ENCODE assay signal across 19 mouse cellular contexts in the genomic region with DNA sequence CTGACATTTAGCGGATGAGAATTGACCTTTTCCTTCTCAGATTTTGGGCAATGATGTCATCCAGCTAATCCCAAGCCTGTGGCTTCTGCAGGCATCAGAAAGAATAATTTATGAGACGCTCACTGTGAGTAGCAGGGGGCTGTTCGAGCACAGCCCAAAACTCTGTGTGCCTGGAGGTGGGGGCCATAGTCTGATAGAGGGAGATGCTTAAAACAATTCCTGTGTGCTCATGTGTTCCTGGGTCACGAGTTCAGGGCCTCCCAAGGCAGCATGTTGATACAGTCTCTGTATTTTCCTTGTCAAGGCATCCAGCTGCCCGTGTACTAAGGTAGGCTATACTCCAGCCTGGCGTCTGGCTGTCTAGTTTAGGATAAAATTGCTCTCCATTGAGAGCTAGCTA.
DNase-seq lines count a peak whose midpoint lies in the region; ATAC-seq and TF ChIP-seq lines count a peak whose summit lies in the region.
"Had no signal": no experiment of that assay in that cellular context is flagged by ENCODE, and none has a peak within 500 bp of the region (broad histone marks: within the 10 kb centered on the region; RNA-seq: fewer than 3 reads in every experiment).

No protein-coding gene starts in this region.

- WGBS in hindbrain, embryonic 10.5 days: 69% methylated on average over 6 of the region's 6 CpGs
- 64% methylated on average over 6 of the region's 6 CpGs for WGBS in hindbrain, postnatal 0 days
- WGBS in midbrain, embryonic 16.5 days: 53% methylated on average over 6 of the region's 6 CpGs
- 69% methylated on average over 6 of the region's 6 CpGs for WGBS in midbrain, embryonic 10.5 days
- WGBS in embryonic facial prominence, embryonic 12.5 days: 60% methylated on average over 6 of the region's 6 CpGs

- peaks cover 48% of the 10 kb centered on the region for H3K4me1 ChIP-seq in hindbrain, embryonic 10.5 days (replicated peaks)
- H3K4me1 ChIP-seq in hindbrain, postnatal 0 days (ENCODE audit: insufficient read depth, low read length): peaks cover 6% of the 10 kb centered on the region
- no peaks in the 10 kb centered on the region for H3K4me1 ChIP-seq in midbrain, embryonic 16.5 days (ENCODE audit: control insufficient read depth, insufficient read depth, low read length)
- peaks cover 55% of the 10 kb centered on the region for H3K4me1 ChIP-seq in midbrain, embryonic 10.5 days
- H3K4me1 ChIP-seq in embryonic facial prominence, embryonic 12.5 days: peaks cover 58% of the 10 kb centered on the region
- H3K4me1 ChIP-seq: forebrain, embryonic 15.5 days had no signal

- DNase-seq in hindbrain, embryonic 10.5 days (ENCODE audit: low spot score): no peak
- DNase-seq in hindbrain, postnatal 0 days (ENCODE audit: low spot score): no peak
- DNase-seq in midbrain, embryonic 10.5 days (ENCODE audit: low spot score): no peak
- DNase-seq in urinary bladder, postnatal 10 days (ENCODE audit: low spot score): no peak
- DNase-seq: adrenal gland, postnatal 14 days; cerebellum, adult 11-12 months; cerebellum, adult 9-10 months; cerebellum, postnatal 25 days; gastrocnemius, postnatal 36 days; heart, adult 18-20 months; heart, postnatal 36 days had no signal

- no peak for ATAC-seq in hindbrain, postnatal 0 days
- peak; percentile 56; the same call in 1 of the 2 replicates for ATAC-seq in midbrain, embryonic 16.5 days
- ATAC-seq in embryonic facial prominence, embryonic 12.5 days (ENCODE audit: insufficient number of reproducible peaks, insufficient read depth, low FRiP score, low TSS enrichment): no peak
- ATAC-seq: activated CD4-positive, CD25-positive, alpha-beta regulatory T cell, adult 4 months; forebrain, embryonic 15.5 days; hindbrain, embryonic 16.5 days had no signal

- no peaks in the 10 kb centered on the region for H3K9me3 ChIP-seq in hindbrain, embryonic 10.5 days
- H3K9me3 ChIP-seq in hindbrain, postnatal 0 days (ENCODE audit: low read length): no peaks in the 10 kb centered on the region
- no peaks in the 10 kb centered on the region for H3K9me3 ChIP-seq in midbrain, embryonic 16.5 days (replicated peaks; ENCODE audit: control insufficient read depth, low read length, poor library complexity, severe bottlenecking)
- no peaks in the 10 kb centered on the region for H3K9me3 ChIP-seq in midbrain, embryonic 10.5 days (replicated peaks)
- H3K9me3 ChIP-seq in embryonic facial prominence, embryonic 12.5 days: no peaks in the 10 kb centered on the region
- H3K9me3 ChIP-seq: forebrain, embryonic 15.5 days; heart, embryonic 13.5 days; hindbrain, embryonic 12.5 days had no signal

- peak overlapping the region; percentile 35; the same call in 1 of the 2 replicates for H3K27ac ChIP-seq in hindbrain, embryonic 10.5 days
- H3K27ac ChIP-seq in hindbrain, postnatal 0 days: no peak overlapping the region
- no peak overlapping the region for H3K27ac ChIP-seq in midbrain, embryonic 16.5 days (ENCODE audit: low read length)
- H3K27ac ChIP-seq in midbrain, embryonic 10.5 days (replicated peaks): no peak overlapping the region
- peak overlapping the region; percentile 24; the same call in 1 of the 2 replicates for H3K27ac ChIP-seq in embryonic facial prominence, embryonic 12.5 days
- H3K27ac ChIP-seq: forebrain, embryonic 15.5 days; hindbrain, embryonic 12.5 days had no signal

- no peak overlapping the region for H3K4me2 ChIP-seq in hindbrain, postnatal 0 days (ENCODE audit: low read depth, low read length)
- H3K4me2 ChIP-seq in midbrain, embryonic 16.5 days (ENCODE audit: low read length): no peak overlapping the region
- no peak overlapping the region for H3K4me2 ChIP-seq in embryonic facial prominence, embryonic 12.5 days (replicated peaks)
- H3K4me2 ChIP-seq: forebrain, embryonic 15.5 days; heart, embryonic 13.5 days; hindbrain, embryonic 12.5 days had no signal

- TF ChIP-seq CTCF in hindbrain, postnatal 0 days (IDR thresholded peaks at IDR 0.05; ENCODE audit: low read depth): no peak

- peaks cover 31% of the 10 kb centered on the region for H3K27me3 ChIP-seq in hindbrain, embryonic 10.5 days (ENCODE audit: insufficient read depth, poor library complexity, severe bottlenecking)
- H3K27me3 ChIP-seq in hindbrain, postnatal 0 days (ENCODE audit: insufficient read depth, low read length): no peaks in the 10 kb centered on the region
- H3K27me3 ChIP-seq in midbrain, embryonic 16.5 days (ENCODE audit: control insufficient read depth, insufficient read depth, low read depth, low read length): no peaks in the 10 kb centered on the region
- peaks cover 77% of the 10 kb centered on the region for H3K27me3 ChIP-seq in midbrain, embryonic 10.5 days (ENCODE audit: low read depth, poor library complexity, severe bottlenecking)
- peaks cover 3% of the 10 kb centered on the region; the same call in 1 of the 2 replicates for H3K27me3 ChIP-seq in embryonic facial prominence, embryonic 12.5 days
- H3K27me3 ChIP-seq: forebrain, embryonic 15.5 days had no signal

- no peak overlapping the region for H3K4me3 ChIP-seq in hindbrain, embryonic 10.5 days
- no peak overlapping the region for H3K4me3 ChIP-seq in hindbrain, postnatal 0 days (ENCODE audit: low read length)
- H3K4me3 ChIP-seq in midbrain, embryonic 16.5 days (ENCODE audit: low read depth, low read length): no peak overlapping the region
- no peak overlapping the region for H3K4me3 ChIP-seq in midbrain, embryonic 10.5 days
- no peak overlapping the region for H3K4me3 ChIP-seq in embryonic facial prominence, embryonic 12.5 days
- H3K4me3 ChIP-seq: forebrain, embryonic 15.5 days; heart, embryonic 13.5 days; hindbrain, embryonic 12.5 days had no signal

- H3K9ac ChIP-seq in hindbrain, postnatal 0 days (replicated peaks; ENCODE audit: low read length): no peak overlapping the region
- H3K9ac ChIP-seq in midbrain, embryonic 16.5 days (ENCODE audit: low read depth, low read length): no peak overlapping the region
- H3K9ac ChIP-seq in embryonic facial prominence, embryonic 12.5 days: no peak overlapping the region
- H3K9ac ChIP-seq: forebrain, embryonic 15.5 days; heart, embryonic 13.5 days; hindbrain, embryonic 12.5 days had no signal

- H3K36me3 ChIP-seq in hindbrain, embryonic 10.5 days: no peaks in the 10 kb centered on the region
- no peaks in the 10 kb centered on the region for H3K36me3 ChIP-seq in hindbrain, postnatal 0 days (ENCODE audit: insufficient read depth, low read length)
- no peaks in the 10 kb centered on the region for H3K36me3 ChIP-seq in midbrain, embryonic 16.5 days (ENCODE audit: control insufficient read depth, insufficient read depth, low read length)
- H3K36me3 ChIP-seq in midbrain, embryonic 10.5 days: no peaks in the 10 kb centered on the region
- no peaks in the 10 kb centered on the region for H3K36me3 ChIP-seq in embryonic facial prominence, embryonic 12.5 days
- H3K36me3 ChIP-seq: forebrain, embryonic 15.5 days; G1E; heart, embryonic 13.5 days; hindbrain, embryonic 12.5 days had no signal

Comparison
In these comparisons a context has a peak if more than half of its experiments do, and no peak if none do; other contexts are left out.
1. H3K27ac ChIP-seq: peak in hindbrain, embryonic 10.5 days (single experiment) and embryonic facial prominence, embryonic 12.5 days (single experiment); none in hindbrain, postnatal 0 days (single experiment), midbrain, embryonic 16.5 days (single experiment) and midbrain, embryonic 10.5 days (single experiment).